Mouse (Mus musculus): ENCODE measurements around the gene B4galt3.
"Not testable (repeated sequence)": the region's sequence is repeated elsewhere in the genome, so short reads cannot be mapped to it uniquely, and the experiment has no call there.

B4galt3 gene

DNA sequence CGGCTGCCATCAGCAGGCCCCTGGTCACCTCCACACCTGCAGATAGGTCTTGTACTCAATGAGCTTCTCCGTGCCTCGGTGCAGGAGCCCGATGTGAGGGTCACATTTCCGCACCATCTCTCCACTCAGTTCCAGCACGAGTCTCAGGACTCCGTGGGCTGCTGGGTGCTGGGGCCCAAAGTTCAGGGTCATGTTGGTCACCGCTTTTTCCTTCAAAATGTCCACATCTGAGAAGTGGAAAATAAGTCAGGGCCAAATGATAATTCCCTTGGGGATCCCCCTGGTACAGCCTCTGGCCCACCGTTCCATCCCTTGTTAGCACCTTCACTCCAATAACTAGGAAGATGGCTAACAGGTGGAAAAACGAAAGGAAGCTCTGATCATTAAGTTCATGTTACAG is 29.2 kb upstream of the B4galt3 start:
- no peak for DNase-seq (ENCODE audit: low read depth)

- DNase-seq (ENCODE audit: low read depth) = not testable (repeated sequence)
These were observed 28.2 kb upstream of the B4galt3 start for GRCm38 (mm10) chr1:171241952-171242351.

- DNase-seq (ENCODE audit: low read depth) = no peak
These were observed 24.8 kb upstream of the B4galt3 start for GRCm38 (mm10) chr1:171245353-171245752.

DNA sequence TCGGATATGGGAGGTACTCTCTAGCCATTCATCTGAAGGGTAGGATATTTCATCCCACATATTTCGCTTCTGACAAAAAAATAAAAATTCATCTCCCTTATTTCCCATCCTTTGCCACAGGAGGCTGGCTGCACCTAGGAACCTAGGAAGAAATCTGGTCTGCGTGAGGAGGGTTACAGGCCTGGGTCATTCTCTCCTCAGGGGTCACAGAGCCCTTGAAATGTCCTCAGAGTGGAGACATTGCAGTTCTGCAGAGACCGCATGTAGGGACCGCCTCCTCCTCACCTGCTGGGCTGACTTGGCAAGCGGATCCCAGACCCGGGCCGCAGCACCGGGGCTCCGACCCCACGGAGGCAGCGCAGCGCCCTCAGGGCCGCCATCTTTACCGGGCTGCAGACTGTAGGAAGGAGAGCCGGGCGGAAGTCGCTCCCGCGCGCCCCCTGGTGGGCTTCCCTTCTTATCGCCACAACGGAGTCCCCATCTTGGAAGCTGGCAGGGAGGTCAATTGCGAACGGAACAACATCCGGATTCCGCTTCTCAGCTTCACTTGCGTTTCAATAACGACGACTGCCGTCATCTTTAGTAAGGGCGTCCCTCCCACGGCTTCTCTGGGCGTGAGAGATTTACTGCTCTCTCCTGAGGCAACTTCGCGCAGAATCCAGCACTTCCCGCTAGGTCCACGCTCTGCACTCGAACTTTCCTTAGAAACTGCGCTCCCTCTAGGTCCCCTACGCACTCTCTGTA is 23.2 kb upstream of the B4galt3 start:
- peak; percentile 95 for DNase-seq (ENCODE audit: low read depth)

DNA sequence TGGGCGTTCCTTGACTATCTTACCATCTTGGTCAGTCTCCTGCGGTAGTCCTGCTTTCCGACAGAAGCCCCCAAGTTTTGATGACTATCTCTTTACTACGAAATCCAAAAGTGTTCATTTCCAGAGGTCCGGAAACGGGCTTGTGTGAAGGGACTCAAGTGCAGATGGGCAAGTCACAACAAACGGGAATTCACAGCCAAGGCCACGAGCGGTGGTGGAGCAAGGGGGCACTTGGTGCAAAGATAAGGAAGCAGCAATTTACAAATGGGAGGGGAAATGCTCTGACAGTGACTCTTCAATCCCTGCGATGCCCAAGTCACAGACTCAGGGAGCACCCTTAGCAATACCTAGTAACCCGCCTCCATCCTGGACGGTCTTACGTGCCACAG is 22.7 kb upstream of the B4galt3 start:
- DNase-seq (ENCODE audit: low read depth) = no peak

- DNase-seq (ENCODE audit: low read depth) = no peak
These were observed 22.2 kb upstream of the B4galt3 start for GRCm38 (mm10) chr1:171247916-171248315.

DNA sequence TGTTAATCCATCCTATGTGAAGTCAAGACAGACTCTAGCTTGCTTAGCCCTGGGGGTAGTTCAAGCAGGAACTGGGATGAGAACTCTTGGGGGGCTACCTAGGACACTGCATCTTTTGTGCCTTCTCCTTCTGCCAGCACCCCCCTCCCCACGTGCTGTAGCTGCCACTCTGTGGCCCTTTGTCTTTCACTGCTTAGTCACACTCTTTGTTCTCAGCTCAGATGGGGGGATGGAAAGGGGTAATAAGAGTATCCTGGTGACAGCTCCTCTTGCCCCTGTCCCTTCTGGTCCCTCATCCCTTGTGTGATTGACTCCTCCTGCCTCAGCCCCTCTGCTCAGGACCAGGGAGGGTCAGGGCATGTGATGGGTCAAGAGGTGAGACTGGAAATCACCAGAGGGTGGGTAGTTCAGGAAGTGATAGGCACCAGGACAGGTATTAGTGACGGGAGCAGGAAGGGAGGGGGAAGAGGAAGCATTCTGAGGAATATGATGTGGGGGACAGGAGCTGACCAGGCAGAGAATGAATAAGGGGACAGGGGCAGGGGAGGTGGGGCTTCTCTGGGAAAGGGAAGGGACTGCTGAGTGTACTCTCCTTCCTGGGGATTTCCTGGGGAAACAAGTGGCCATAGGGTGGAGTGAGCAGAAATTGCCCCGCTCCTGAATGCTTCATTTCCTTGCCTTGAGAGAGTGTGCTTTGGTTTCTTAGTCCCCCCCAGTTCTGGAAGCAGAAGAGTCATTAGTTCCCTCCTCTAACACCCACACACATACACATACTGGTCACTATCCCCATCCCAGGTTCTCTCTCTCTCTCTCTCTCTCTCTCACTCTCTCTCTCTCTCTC is 21.5 kb upstream of the B4galt3 start:
- DNase-seq (ENCODE audit: low read depth) = no peak

GRCm38 (mm10) chr1:171249913-171250600 is 20.1 kb upstream of the B4galt3 start, which contains the start of gene Adamts4:
Gene Adamts4 (plus strand): TSS chr1:171250421.
- no peak for DNase-seq (ENCODE audit: low read depth)

GRCm38 (mm10) chr1:171250680-171251593 is 19.2 kb upstream of the B4galt3 start, which contains the start of gene Ndufs2:
Gene Ndufs2 (minus strand): TSS chr1:171251388.
- no peak for DNase-seq (ENCODE audit: low read depth)

DNA sequence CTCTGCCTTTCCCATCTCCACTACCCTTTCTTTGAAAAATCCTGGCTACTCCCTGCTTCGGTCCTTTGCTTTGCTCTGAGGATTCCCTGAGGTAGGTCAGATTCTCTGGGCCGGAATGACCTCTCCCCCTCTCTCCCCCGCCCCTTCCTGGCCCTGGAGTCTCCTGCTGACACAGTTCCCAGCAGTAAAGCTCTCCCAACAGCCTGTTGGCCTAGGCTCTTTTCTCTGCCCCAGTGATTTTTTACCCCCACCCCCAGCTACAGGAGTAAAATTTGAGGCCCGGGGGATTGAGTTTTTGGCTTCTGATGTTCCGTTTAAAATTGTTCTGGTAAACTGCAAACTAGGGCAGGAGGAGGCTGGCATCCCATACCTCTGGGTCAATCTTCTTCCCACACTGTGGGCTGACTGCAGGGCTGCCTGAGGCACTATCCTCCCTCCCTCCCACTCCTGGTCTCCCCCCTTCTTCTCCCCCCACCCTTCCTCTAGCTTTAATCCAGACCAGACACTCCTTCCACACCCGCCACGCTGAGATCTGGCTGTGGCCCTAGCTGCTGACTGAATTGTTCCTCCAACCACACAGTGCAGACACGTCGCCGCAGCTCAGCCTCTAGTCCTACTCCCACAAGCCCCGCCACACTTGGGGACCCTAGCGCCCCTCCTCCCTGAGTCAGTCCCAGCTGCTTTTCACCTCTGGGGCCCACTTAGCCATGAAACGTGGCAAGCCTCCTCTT is 18.4 kb upstream of the B4galt3 start:
- no peak for DNase-seq (ENCODE audit: low read depth)

DNA sequence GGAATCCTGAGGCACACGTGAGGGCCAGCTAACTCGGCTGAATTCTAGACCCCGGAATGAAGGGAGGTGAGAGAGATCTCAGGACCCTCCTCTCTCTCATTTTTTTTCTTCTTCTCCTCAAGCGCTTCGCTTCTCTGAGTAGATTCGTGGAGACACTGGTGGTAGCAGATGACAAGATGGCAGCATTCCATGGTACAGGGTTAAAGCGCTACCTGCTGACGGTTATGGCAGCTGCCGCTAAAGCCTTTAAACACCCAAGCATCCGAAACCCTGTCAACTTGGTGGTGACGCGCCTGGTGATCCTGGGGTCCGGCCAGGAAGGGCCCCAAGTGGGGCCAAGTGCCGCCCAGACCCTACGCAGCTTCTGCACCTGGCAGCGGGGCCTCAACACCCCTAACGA is 17.7 kb upstream of the B4galt3 start:
- DNase-seq (ENCODE audit: low read depth) = no peak

DNA sequence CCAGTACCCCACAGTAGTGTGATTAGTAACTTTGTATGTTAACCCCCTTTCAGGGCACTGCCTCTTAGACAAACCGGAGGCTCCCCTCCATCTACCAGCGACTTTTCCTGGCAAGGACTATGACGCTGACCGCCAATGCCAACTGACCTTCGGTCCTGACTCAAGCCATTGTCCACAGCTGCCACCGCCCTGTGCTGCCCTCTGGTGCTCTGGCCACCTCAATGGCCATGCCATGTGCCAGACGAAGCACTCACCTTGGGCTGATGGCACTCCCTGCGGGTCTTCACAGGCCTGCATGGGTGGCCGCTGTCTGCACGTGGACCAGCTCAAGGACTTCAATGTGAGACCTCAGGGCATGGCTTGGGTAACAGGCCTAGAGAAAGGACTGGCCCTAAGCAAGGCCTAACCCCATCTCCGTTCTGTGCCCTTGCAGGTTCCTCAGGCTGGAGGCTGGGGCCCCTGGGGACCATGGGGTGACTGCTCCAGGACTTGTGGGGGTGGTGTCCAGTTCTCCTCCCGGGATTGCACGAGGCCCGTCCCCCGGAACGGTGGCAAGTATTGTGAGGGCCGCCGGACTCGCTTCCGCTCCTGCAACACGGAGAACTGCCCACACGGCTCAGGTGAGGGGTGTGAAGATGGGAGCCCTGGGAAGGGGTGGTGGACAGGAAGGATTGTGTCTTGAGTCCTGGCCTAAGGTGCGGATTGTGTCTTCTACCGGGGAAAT is 13.9 kb upstream of the B4galt3 start:
- DNase-seq (ENCODE audit: low read depth) = no peak

DNA sequence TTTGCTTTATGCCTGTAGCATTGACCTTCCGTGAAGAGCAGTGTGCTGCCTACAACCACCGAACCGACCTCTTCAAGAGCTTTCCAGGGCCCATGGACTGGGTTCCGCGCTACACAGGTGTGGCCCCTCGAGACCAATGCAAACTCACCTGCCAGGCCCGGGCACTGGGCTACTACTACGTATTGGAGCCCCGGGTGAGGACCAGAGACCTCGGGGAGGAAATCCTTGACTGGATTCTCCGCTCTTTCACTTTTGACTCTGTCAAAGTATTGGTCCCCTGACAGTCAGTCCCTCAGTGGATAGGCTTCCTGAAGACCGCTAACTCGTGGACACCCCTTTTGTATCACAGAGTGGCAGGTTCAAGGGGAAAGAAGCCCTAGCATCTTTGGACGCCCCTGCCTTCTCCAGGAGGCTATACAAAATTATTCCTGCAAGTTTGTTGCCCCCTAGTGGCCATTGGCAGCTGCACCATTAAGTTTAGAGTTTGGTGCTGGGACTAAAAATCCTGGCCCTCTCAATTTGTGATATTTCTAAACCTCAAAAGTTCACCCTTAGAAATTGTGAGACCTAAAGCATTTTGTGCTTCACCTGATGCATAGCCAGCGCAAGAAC is 13.1 kb upstream of the B4galt3 start:
- DNase-seq (ENCODE audit: low read depth) = peak; percentile 68

- no peak for DNase-seq (ENCODE audit: low read depth)
These were observed 12.3 kb upstream of the B4galt3 start for GRCm38 (mm10) chr1:171257781-171258180.

- DNase-seq (ENCODE audit: low read depth) = no peak
These were observed 11.2 kb upstream of the B4galt3 start for GRCm38 (mm10) chr1:171258921-171259320.

GRCm38 (mm10) chr1:171260316-171260715 is 9.8 kb upstream of the B4galt3 start:
- no peak for DNase-seq (ENCODE audit: low read depth)

DNA sequence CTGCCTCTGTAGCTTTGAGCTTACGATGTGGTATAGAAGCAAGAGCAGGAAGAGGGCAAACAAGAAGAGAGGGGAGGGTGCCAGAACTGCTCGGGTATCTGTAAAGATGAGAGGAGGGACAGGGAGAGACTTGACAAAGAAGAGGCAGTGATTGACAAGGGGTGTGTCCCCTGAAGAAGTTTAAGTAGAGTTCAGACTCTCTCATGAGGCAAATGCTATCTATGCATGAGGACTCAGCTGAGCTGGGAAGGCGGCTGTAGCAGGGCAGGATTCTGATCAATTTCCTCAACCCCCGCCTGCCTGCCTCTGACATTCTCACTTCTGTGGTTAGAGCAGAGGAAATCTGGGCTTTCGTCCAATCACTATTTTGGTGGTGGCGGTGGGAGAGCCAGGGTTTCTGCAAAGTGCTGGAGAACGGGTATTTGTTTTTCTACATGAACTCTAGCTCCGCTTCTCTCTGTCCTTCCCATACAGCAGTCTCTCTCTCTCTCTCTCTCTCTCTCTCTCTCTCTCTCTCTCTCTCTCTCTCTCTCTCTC is 7.5 kb upstream of the B4galt3 start:
- no peak for DNase-seq (ENCODE audit: low read depth)

DNA sequence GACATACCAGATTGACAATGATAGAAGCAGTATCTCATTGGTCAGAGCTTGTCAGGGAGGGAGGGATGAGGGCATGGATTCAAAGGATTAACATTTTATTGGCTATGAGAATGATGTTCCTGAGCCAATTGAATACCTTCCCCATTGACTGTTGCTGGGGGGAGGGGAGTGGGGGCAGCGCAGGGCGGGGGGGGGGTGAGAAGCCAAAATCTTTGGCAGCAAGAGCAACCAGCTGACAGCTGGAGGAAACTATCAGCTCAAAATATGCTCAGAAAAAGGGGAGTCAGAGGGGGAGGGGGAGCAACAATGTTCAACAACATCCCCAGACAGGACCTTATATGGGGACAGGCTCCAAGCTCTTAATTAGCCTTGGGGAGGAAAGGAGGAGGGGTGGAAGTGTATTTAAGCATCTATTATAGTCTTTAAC is 6.9 kb upstream of the B4galt3 start:
- no peak for DNase-seq (ENCODE audit: low read depth)

Data from c-Kit-positive CD71-positive TER-119-negative erythroid progenitor cells, embryonic 14.5 days (primary cell).